Mouse (Mus musculus) intestine, postnatal 0 days (tissue): Measurements from ENCODE around the gene Pop5. TPM values are rescaled to one million over a fixed set of nuclear protein-coding genes. Genes with fewer than 3 reads are reported as not detected.
A peak's percentile ranks its signal among the peaks of the same experiment; 100 is the strongest.

Experiments
- ATAC-seq: fragments of 200-750 bp; cut with Nextera tagmentation; 2 replicates; pipeline ENCODE4 v1.8.0; 2017; ENCODE audit warnings: mild to moderate bottlenecking, moderate TSS enrichment, moderate library complexity
- H3K27ac ChIP-seq: fragments of 300-500 bp; sonication (generic); 2 replicates; pipeline ENCODE4 v1.5.1; 2014; ENCODE audit warnings: mild to moderate bottlenecking, low read depth, low read length, moderate library complexity
- H3K27me3 ChIP-seq: fragments of 300-500 bp; sonication (generic); replicated peaks from 2 replicates; pipeline ENCODE4 v1.6.1; 2014; ENCODE audit warnings: low read length, mixed read lengths; ENCODE audit not compliant: control insufficient read depth, insufficient read depth
- H3K36me3 ChIP-seq: fragments of 300-500 bp; sonication (generic); 2 replicates; pipeline ENCODE4 v1.6.1; 2014; ENCODE audit warnings: mild to moderate bottlenecking, moderate library complexity; ENCODE audit not compliant: control insufficient read depth, insufficient read depth
- H3K4me1 ChIP-seq: fragments of 300-500 bp; sonication (generic); replicated peaks from 2 replicates; pipeline ENCODE4 v1.6.1; 2014; ENCODE audit warnings: antibody characterized with exemption, low read length, mixed read lengths; ENCODE audit not compliant: control insufficient read depth, insufficient read depth
- H3K4me2 ChIP-seq: fragments of 300-500 bp; sonication (generic); replicated peaks from 2 replicates; pipeline ENCODE4 v1.6.1; 2014; ENCODE audit warnings: low read depth, mild to moderate bottlenecking, moderate library complexity
- H3K4me3 ChIP-seq: fragments of 300-500 bp; sonication (generic); 2 replicates; pipeline ENCODE4 v1.5.1; 2014; ENCODE audit warnings: low read depth, low read length
- H3K9ac ChIP-seq: fragments of 300-500 bp; sonication (generic); 2 replicates; pipeline ENCODE4 v1.6.1; 2014; ENCODE audit warnings: mild to moderate bottlenecking, low read depth, low read length
- H3K9me3 ChIP-seq: fragments of 300-500 bp; sonication (generic); 2 replicates; pipeline ENCODE4 v1.6.1; 2016; ENCODE audit warnings: mixed run types; ENCODE audit not compliant: control insufficient read depth
- CTCF ChIP-seq: sonication (generic); IDR thresholded peaks from 2 replicates; pipeline ENCODE4 v1.5.1; 2016; ENCODE audit warnings: low read depth, mild to moderate bottlenecking, control low read depth, antibody characterized with exemption, moderate library complexity
- WGBS: fragments of 180-500 bp; shearing (Covaris S2); extraction: QIAGEN DNeasy Blood & Tissue Kit; methylation state at CpG from one replicate; pipeline ENCODE4 v1.1.7; 2014; 5-methylcytosine and 5-hydroxymethylcytosine counted together
- polyA plus RNA-seq: library from polyadenylated mRNA; unstranded; fragments of >200 nt; fragmentation: Nextera tagmentation; extraction: Ambion mirVana; gene quantifications from 2 replicates; pipeline ENCODE4 v1.2.1, GENCODE M21; 2015

The Pop5 gene
- polyA plus RNA-seq, 1 experiment from 2014 or later = 77.1 TPM

- 80% methylated on average over 3 of the region's 3 CpGs for WGBS
- TF ChIP-seq CTCF = no peak
- ATAC-seq = no peak
- Histone ChIP-seq H3K27ac (0 out of 2 replicates have a peak overlapping the region, but pooled peaks have one; percentile 35), H3K4me3 (no peak overlapping the region), H3K9ac (no peak overlapping the region), H3K4me2 (no peak overlapping the region), H3K27me3 (no peaks in the 10 kb centered on the region), H3K9me3 (no peaks in the 10 kb centered on the region), H3K4me1 (0 out of 2 replicates have a peak, but pooled peaks cover 6% of the 10 kb centered on the region), H3K36me3 (peaks cover 10% of the 10 kb centered on the region; the same call in 1 of the 2 replicates)
Measured at GRCm38 (mm10) chr5:115267469-115268045, 31.9 kb downstream of the Pop5 start.

GRCm38 (mm10) chr5:115268266-115268665, 32.6 kb downstream of the Pop5 start:
- WGBS = 45% methylated on average over 3 of the region's 3 CpGs
- TF ChIP-seq CTCF = no peak
- Histone ChIP-seq H3K9me3 (no peaks in the 10 kb centered on the region), H3K36me3 (peaks cover 6% of the 10 kb centered on the region; the same call in 1 of the 2 replicates), H3K4me1 (0 out of 2 replicates have a peak, but pooled peaks cover 6% of the 10 kb centered on the region), H3K9ac (no peak overlapping the region), H3K4me3 (no peak overlapping the region), H3K27me3 (no peaks in the 10 kb centered on the region), H3K4me2 (no peak overlapping the region), H3K27ac (no peak overlapping the region; the same call in 1 of the 2 replicates)
- ATAC-seq = no peak

GRCm38 (mm10) chr5:115269969-115270368, 34.3 kb downstream of the Pop5 start:
- no peaks in the 10 kb centered on the region for H3K27me3 ChIP-seq
- H3K4me2 ChIP-seq = no peak overlapping the region; the same call in 1 of the 2 replicates
- 0 out of 2 replicates have a peak overlapping the region, but pooled peaks have one; percentile 17 for H3K9ac ChIP-seq
- no peaks in the 10 kb centered on the region for H3K9me3 ChIP-seq
- ATAC-seq = peak; percentile 35; the same call in 1 of the 2 replicates
- WGBS = 60% methylated on average over 1 of the region's 1 CpGs
- no peak overlapping the region; the same call in 1 of the 2 replicates for H3K27ac ChIP-seq
- peak overlapping the region; percentile 97 for H3K4me3 ChIP-seq
- H3K36me3 ChIP-seq = peaks cover 6% of the 10 kb centered on the region; the same call in 1 of the 2 replicates
- TF ChIP-seq CTCF = no peak
- 0 out of 2 replicates have a peak, but pooled peaks cover 6% of the 10 kb centered on the region for H3K4me1 ChIP-seq

- TF ChIP-seq CTCF = no peak
- under 1% methylated on average over 69 of the region's 77 CpGs for WGBS
- peak overlapping the region; percentile 97 for H3K9ac ChIP-seq
- no peaks in the 10 kb centered on the region for H3K36me3 ChIP-seq
- 0 out of 2 replicates have a peak, but pooled peaks cover 6% of the 10 kb centered on the region for H3K4me1 ChIP-seq
- peak overlapping the region; percentile 79 for H3K27ac ChIP-seq
- no peaks in the 10 kb centered on the region for H3K27me3 ChIP-seq
- H3K4me2 ChIP-seq = peak overlapping the region; percentile 81
- H3K4me3 ChIP-seq = peak overlapping the region; percentile 97
- no peaks in the 10 kb centered on the region for H3K9me3 ChIP-seq
- peak; percentile 40; the same call in 1 of the 2 replicates for ATAC-seq
Measured at GRCm38 (mm10) chr5:115271931-115272811, 36.5 kb downstream of the Pop5 start.

GRCm38 (mm10) chr5:115272812-115273548, 37.3 kb downstream of the Pop5 start, which contains the start of gene Rnf10:
TSS of gene Rnf10 (minus strand) at chr5:115272898.
- Histone ChIP-seq H3K9me3 (no peaks in the 10 kb centered on the region), H3K4me1 (0 out of 2 replicates have a peak, but pooled peaks cover 6% of the 10 kb centered on the region), H3K27ac (peak within 1 kb of the TSS; percentile 79), H3K4me2 (peak within 1 kb of the TSS; percentile 81), H3K27me3 (no peaks in the 10 kb centered on the region), H3K4me3 (peak within 1 kb of the TSS; percentile 97), H3K36me3 (no peaks in the 10 kb centered on the region), H3K9ac (peak within 1 kb of the TSS; percentile 97)
- ATAC-seq = peak; percentile 85
- TF ChIP-seq CTCF = no peak
- 12% methylated on average over 26 of the region's 26 CpGs for WGBS
